Comparison of ENCODE assay signal across 8 mouse cellular contexts in genomic region chr4:40970592-40970841, GRCm38 (mm10). TPM values are rescaled to one million over a fixed set of nuclear protein-coding genes. Genes with fewer than 3 reads are reported as not detected.
DNase-seq lines count a peak whose midpoint lies in the region; ATAC-seq and TF ChIP-seq lines count a peak whose summit lies in the region.

No protein-coding gene starts in this region.

- peaks cover 33% of the 10 kb centered on the region for H3K4me1 ChIP-seq in heart, embryonic 13.5 days
- H3K4me1 ChIP-seq in ES-Bruce4 (ENCODE audit: control insufficient read depth, insufficient read depth, low read length) = no peaks in the 10 kb centered on the region
- H3K4me1 ChIP-seq in forebrain, embryonic 15.5 days = peaks cover 26% of the 10 kb centered on the region
- H3K4me1 ChIP-seq in liver, embryonic 16.5 days (ENCODE audit: control insufficient read depth, low read depth, low read length) = peaks cover 20% of the 10 kb centered on the region

- ATAC-seq in heart, embryonic 13.5 days (ENCODE audit: extremely low read depth, insufficient number of reproducible peaks, low FRiP score, low TSS enrichment) = no peak; the same call in 1 of the 2 replicates
- no peak for ATAC-seq in forebrain, embryonic 15.5 days (replicated peaks)
- ATAC-seq in liver, embryonic 16.5 days (ENCODE audit: low read depth) = peak; percentile 22

- TF ChIP-seq EP300 in ES-Bruce4 (IDR thresholded peaks at IDR 0.05; ENCODE audit: insufficient read depth, low read depth, low read length) = no peak

- no peak for TF ChIP-seq CTCF in ES-Bruce4 (IDR thresholded peaks at IDR 0.05; ENCODE audit: low read depth, low read length)

- H3K27ac ChIP-seq in heart, embryonic 13.5 days (replicated peaks) = peak overlapping the region; percentile 97
- H3K27ac ChIP-seq in ES-Bruce4 (ENCODE audit: insufficient read depth, low read length) = 0 out of 2 replicates have a peak overlapping the region, but pooled peaks have one; percentile 26
- peak overlapping the region; percentile 91 for H3K27ac ChIP-seq in forebrain, embryonic 15.5 days (replicated peaks)
- peak overlapping the region; percentile 93 for H3K27ac ChIP-seq in liver, embryonic 16.5 days (ENCODE audit: low read length)

- no peak for DNase-seq in heart, postnatal 36 days
- no peak for DNase-seq in embryo, embryonic 11 days
- DNase-seq in cerebellum, adult 11-12 months = no peak
- DNase-seq in c-Kit-positive CD71-positive TER-119-positive erythroid progenitor cells, embryonic 14.5 days (ENCODE audit: low spot score) = no peak

- peaks cover 26% of the 10 kb centered on the region for H3K36me3 ChIP-seq in heart, embryonic 13.5 days
- H3K36me3 ChIP-seq in ES-Bruce4 (ENCODE audit: control insufficient read depth, insufficient read depth, low read length, poor library complexity, severe bottlenecking) = peaks cover 8% of the 10 kb centered on the region; the same call in 1 of the 2 replicates
- H3K36me3 ChIP-seq in forebrain, embryonic 15.5 days = peaks cover 24% of the 10 kb centered on the region
- H3K36me3 ChIP-seq in liver, embryonic 16.5 days (ENCODE audit: control insufficient read depth, insufficient read depth) = no peaks in the 10 kb centered on the region

- H3K4me3 ChIP-seq in heart, embryonic 13.5 days = peak overlapping the region; percentile 91
- H3K4me3 ChIP-seq in ES-Bruce4 (ENCODE audit: low read depth, low read length) = peak overlapping the region; percentile 98
- peak overlapping the region; percentile 87 for H3K4me3 ChIP-seq in forebrain, embryonic 15.5 days
- peak overlapping the region; percentile 93 for H3K4me3 ChIP-seq in liver, embryonic 16.5 days (ENCODE audit: low read depth, low read length)

- H3K9ac ChIP-seq in heart, embryonic 13.5 days = peak overlapping the region; percentile 94
- peak overlapping the region; percentile 75 for H3K9ac ChIP-seq in ES-Bruce4 (ENCODE audit: low read depth, poor library complexity, severe bottlenecking)
- H3K9ac ChIP-seq in forebrain, embryonic 15.5 days (replicated peaks) = peak overlapping the region; percentile 87
- peak overlapping the region; percentile 85 for H3K9ac ChIP-seq in liver, embryonic 16.5 days (ENCODE audit: low read depth, low read length)

- under 1% methylated on average over 16 of the region's 16 CpGs for WGBS in heart, embryonic 13.5 days
- 0% methylated on average over 15 of the region's 16 CpGs for WGBS in forebrain, embryonic 15.5 days
- 0% methylated on average over 16 of the region's 16 CpGs for WGBS in liver, embryonic 16.5 days (ENCODE audit: insufficient replicate concordance)

- TF ChIP-seq POLR2A in ES-Bruce4 (IDR thresholded peaks at IDR 0.05; ENCODE audit: insufficient read depth, low read length) = no peak

- intact Hi-C loops in heart, postnatal 36 days (cut with DNase I) = loop anchor here (1.0 kb wide), 1 partner anchor 21 kb away; no protein-coding TSS in a partner anchor

- H3K9me3 ChIP-seq in heart, embryonic 13.5 days = no peaks in the 10 kb centered on the region
- H3K9me3 ChIP-seq in ES-Bruce4 (replicated peaks; ENCODE audit: control insufficient read depth, insufficient read depth, low read length, poor library complexity, severe bottlenecking) = no peaks in the 10 kb centered on the region
- no peaks in the 10 kb centered on the region for H3K9me3 ChIP-seq in forebrain, embryonic 15.5 days
- no peaks in the 10 kb centered on the region for H3K9me3 ChIP-seq in liver, embryonic 16.5 days (replicated peaks; ENCODE audit: control insufficient read depth, low read length)

- H3K4me2 ChIP-seq in heart, embryonic 13.5 days = peak overlapping the region; percentile 84
- peak overlapping the region; percentile 88 for H3K4me2 ChIP-seq in forebrain, embryonic 15.5 days (replicated peaks)
- peak overlapping the region; percentile 87 for H3K4me2 ChIP-seq in liver, embryonic 16.5 days (ENCODE audit: low read depth, low read length)

- no peaks in the 10 kb centered on the region for H3K27me3 ChIP-seq in heart, embryonic 13.5 days (replicated peaks)
- H3K27me3 ChIP-seq in ES-Bruce4 (ENCODE audit: control insufficient read depth, insufficient read depth, low read length, poor library complexity, severe bottlenecking) = no peaks in the 10 kb centered on the region
- H3K27me3 ChIP-seq in forebrain, embryonic 15.5 days = no peaks in the 10 kb centered on the region
- no peaks in the 10 kb centered on the region for H3K27me3 ChIP-seq in liver, embryonic 16.5 days (ENCODE audit: control insufficient read depth, insufficient read depth, low read depth, low read length)

RNA-seq across cellular contexts. Expression of gene Nfx1, which starts 0.2 kb away (rescaled TPM):
- polyA plus RNA-seq in heart, embryonic 13.5 days (2015; fragmentation: Nextera tagmentation; extraction: Ambion mirVana) = 50.3 and 54.9 TPM in 2 replicates
- total RNA-seq in heart, postnatal 36 days (2021) = 10 to 100 TPM; 20.9 to 22.8 TPM
- polyA plus RNA-seq in ES-Bruce4 (2011; ENCODE audit: insufficient read depth, insufficient read length, low read depth, missing spikeins) = 97.6 and 104 TPM in 2 replicates
- 116 and 119 TPM in 2 replicates for polyA plus RNA-seq in forebrain, embryonic 15.5 days (2015; fragmentation: Nextera tagmentation; extraction: Ambion mirVana)
- 30.5 and 31.5 TPM in 2 replicates for polyA plus RNA-seq in liver, embryonic 16.5 days (2015; fragmentation: Nextera tagmentation; extraction: Ambion mirVana)

RNA-seq across cellular contexts. Expression of gene Chmp5, which starts 22.3 kb away (rescaled TPM):
- 64.6 and 76.6 TPM in 2 replicates for polyA plus RNA-seq in heart, embryonic 13.5 days (2015; fragmentation: Nextera tagmentation; extraction: Ambion mirVana)
- 10 to 100 TPM; 39.2 to 40.1 TPM for total RNA-seq in heart, postnatal 36 days (2021)
- 117 and 120 TPM in 2 replicates for polyA plus RNA-seq in ES-Bruce4 (2011; ENCODE audit: insufficient read depth, insufficient read length, low read depth, missing spikeins)
- polyA plus RNA-seq in forebrain, embryonic 15.5 days (2015; fragmentation: Nextera tagmentation; extraction: Ambion mirVana) = 170 and 178 TPM in 2 replicates
- polyA plus RNA-seq in liver, embryonic 16.5 days (2015; fragmentation: Nextera tagmentation; extraction: Ambion mirVana) = 41.8 and 44.6 TPM in 2 replicates

RNA-seq across cellular contexts. Expression of gene Bag1, which starts 22.4 kb away (rescaled TPM):
- 168 and 177 TPM in 2 replicates for polyA plus RNA-seq in heart, embryonic 13.5 days (2015; fragmentation: Nextera tagmentation; extraction: Ambion mirVana)
- total RNA-seq in heart, postnatal 36 days (2021) = 100 to 1,000 TPM; 260 to 269 TPM
- 102 and 106 TPM in 2 replicates for polyA plus RNA-seq in ES-Bruce4 (2011; ENCODE audit: insufficient read depth, insufficient read length, low read depth, missing spikeins)
- 199 and 202 TPM in 2 replicates for polyA plus RNA-seq in forebrain, embryonic 15.5 days (2015; fragmentation: Nextera tagmentation; extraction: Ambion mirVana)
- 99.7 and 103 TPM in 2 replicates for polyA plus RNA-seq in liver, embryonic 16.5 days (2015; fragmentation: Nextera tagmentation; extraction: Ambion mirVana)

RNA-seq across cellular contexts. Expression of gene Spink4, which starts 50.7 kb away (rescaled TPM):
- polyA plus RNA-seq in heart, embryonic 13.5 days (2015; fragmentation: Nextera tagmentation; extraction: Ambion mirVana) = 9.3 and 11.4 TPM in 2 replicates
- not detected for total RNA-seq in heart, postnatal 36 days (2021)
- polyA plus RNA-seq in ES-Bruce4 (2011; ENCODE audit: insufficient read depth, insufficient read length, low read depth, missing spikeins) = not detected in 2 replicates
- not detected in 2 replicates for polyA plus RNA-seq in forebrain, embryonic 15.5 days (2015; fragmentation: Nextera tagmentation; extraction: Ambion mirVana)
- 0.90 and 2.9 TPM in 2 replicates for polyA plus RNA-seq in liver, embryonic 16.5 days (2015; fragmentation: Nextera tagmentation; extraction: Ambion mirVana)

Comparison
In these comparisons a context has a peak if more than half of its experiments do, and no peak if none do; other contexts are left out.
1. H3K27ac ChIP-seq: peak in every context shown above with its lines; median percentile 97 in heart, embryonic 13.5 days; 93 in liver, embryonic 16.5 days; 91 in forebrain, embryonic 15.5 days; 26 in ES-Bruce4.